Mouse (Mus musculus) gastrocnemius, adult 18-20 months (tissue): ENCODE results near the gene Olfr679. TPM values are rescaled to one million over a fixed set of nuclear protein-coding genes. Genes with fewer than 3 reads are reported as not detected.
"Not testable (repeated sequence)": the region's sequence is repeated elsewhere in the genome, so short reads cannot be mapped to it uniquely, and the experiment has no call there.

ENCODE experiments used
- DNase-seq: peaks from one replicate; pipeline ENCODE4 v3.0.0; 2021; ENCODE audit warnings: low spot score
- long read RNA-seq, 2 experiments: library from polyadenylated mRNA; stranded (forward); transcript quantifications; one replicate each; pipeline ENCODE4 v2.0.0; 2021
- total RNA-seq, 2 experiments: library from RNA; stranded (reverse); gene quantifications; 2 replicates each; pipeline ENCODE4 v1.2.3; 2021

Olfr679 gene
- not detected for total RNA-seq
- long read RNA-seq, experiment 1 = 0 reads
- long read RNA-seq, experiment 2 = 0 reads

- no peak for DNase-seq
Measured at GRCm38 (mm10) chr7:105080905-105081304, at the start of gene Olfr679. TSS of gene Olfr679 (plus strand) at chr7:105081205.

GRCm38 (mm10) chr7:105032398-105032797 is 48.6 kb upstream of the Olfr679 start, which contains the start of gene Olfr676:
TSS of gene Olfr676 (plus strand) at chr7:105032698.
- no peak for DNase-seq

- DNase-seq = not testable (repeated sequence)
Measured at GRCm38 (mm10) chr7:105033836-105034235, 47.2 kb upstream of the Olfr679 start.

- no peak for DNase-seq
Measured at GRCm38 (mm10) chr7:105058951-105059350, 22.1 kb upstream of the Olfr679 start.

GRCm38 (mm10) chr7:105064175-105064574 is 16.8 kb upstream of the Olfr679 start, which contains the start of gene Olfr678:
TSS of gene Olfr678 (plus strand) at chr7:105064475.
- no peak for DNase-seq

GRCm38 (mm10) chr7:105092717-105093116 is 11.7 kb downstream of the Olfr679 start, which contains the start of gene Olfr680-ps1:
TSS of gene Olfr680-ps1 (minus strand) at chr7:105092817.
- DNase-seq = not testable (repeated sequence)

- DNase-seq = no peak
Measured at GRCm38 (mm10) chr7:105116536-105116935, 35.5 kb downstream of the Olfr679 start, which contains the start of gene Olfr681. TSS of gene Olfr681 (plus strand) at chr7:105116836.

Other genes with a start within 250 kb of the Olfr679 start
- not detected for gene Usp17lb, start 238.6 kb upstream of the Olfr679 start, total RNA-seq
- not detected for gene Usp17la, start 224.2 kb upstream of the Olfr679 start, total RNA-seq
- not detected for gene Olfr665, start 203.2 kb upstream of the Olfr679 start, total RNA-seq
- not detected for gene Olfr666, start 185.3 kb upstream of the Olfr679 start, total RNA-seq
- gene Olfr667, start 159.7 kb upstream of the Olfr679 start, total RNA-seq = not detected
- not detected for gene Olfr668, start 153.1 kb upstream of the Olfr679 start, total RNA-seq
- not detected for gene Olfr669, start 147.0 kb upstream of the Olfr679 start, total RNA-seq
- gene Olfr670, start 118.6 kb upstream of the Olfr679 start, total RNA-seq = not detected
- not detected for gene Olfr671, start 102.1 kb upstream of the Olfr679 start, total RNA-seq
- not detected for gene Olfr672, start 79.2 kb upstream of the Olfr679 start, total RNA-seq
- gene Olfr675, start 52.7 kb upstream of the Olfr679 start, total RNA-seq = not detected
- gene Olfr676, start 48.5 kb upstream of the Olfr679 start, total RNA-seq = not detected
- gene Olfr677, start 29.8 kb upstream of the Olfr679 start, total RNA-seq = not detected
- gene Olfr678, start 16.7 kb upstream of the Olfr679 start, total RNA-seq = not detected
- gene Olfr680-ps1, start 11.6 kb downstream of the Olfr679 start, total RNA-seq = not detected
- gene Olfr681, start 35.6 kb downstream of the Olfr679 start, total RNA-seq = not detected
- gene Olfr683, start 65.8 kb downstream of the Olfr679 start, total RNA-seq = not detected
- gene Olfr684, start 82.4 kb downstream of the Olfr679 start, total RNA-seq = not detected
- not detected for gene Olfr685, start 104.8 kb downstream of the Olfr679 start, total RNA-seq
- not detected for gene Olfr686, start 126.3 kb downstream of the Olfr679 start, total RNA-seq
- gene Olfr688, start 206.9 kb downstream of the Olfr679 start, total RNA-seq = not detected
- not detected for gene Olfr689, start 230.0 kb downstream of the Olfr679 start, total RNA-seq